Mouse (Mus musculus): ENCODE results near the gene Tbpl1. TPM values are rescaled to one million over a fixed set of nuclear protein-coding genes. Genes with fewer than 3 reads are reported as not detected.

Gene Tbpl1
- total RNA-seq, 1 experiment from 2014 or later = 30.8 TPM

DNA sequence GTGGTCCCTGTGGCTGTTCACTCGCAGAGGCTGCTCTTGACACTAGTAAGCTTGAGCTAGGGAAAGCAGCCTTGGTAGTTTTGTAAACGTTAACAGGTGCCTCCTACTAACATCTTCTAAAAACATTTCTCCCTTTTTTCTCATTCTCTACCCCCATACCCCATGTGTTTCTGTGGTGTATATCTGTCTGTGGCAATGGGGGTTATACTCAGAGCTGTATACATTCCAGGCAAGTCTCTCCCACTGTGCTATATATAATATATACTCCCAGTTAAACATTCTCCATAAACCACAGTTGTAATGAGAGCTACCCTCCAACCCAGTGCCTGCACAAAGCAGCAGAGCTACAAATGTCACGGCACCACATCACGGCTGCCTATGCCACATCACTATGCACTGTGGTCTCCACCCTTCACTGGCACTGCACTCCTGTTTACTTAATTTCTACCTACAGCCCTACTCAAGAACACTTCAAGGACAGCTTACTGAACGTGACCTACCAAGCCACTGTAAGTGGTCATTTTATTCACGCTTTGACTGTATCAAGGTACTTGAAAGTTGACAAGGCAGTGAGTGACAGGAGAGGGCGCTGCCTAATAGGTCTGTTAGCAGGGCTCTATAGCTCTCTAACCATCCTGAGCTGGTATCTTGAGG is 23.4 kb downstream of the Tbpl1 start:
- DNase-seq = no peak

DNA sequence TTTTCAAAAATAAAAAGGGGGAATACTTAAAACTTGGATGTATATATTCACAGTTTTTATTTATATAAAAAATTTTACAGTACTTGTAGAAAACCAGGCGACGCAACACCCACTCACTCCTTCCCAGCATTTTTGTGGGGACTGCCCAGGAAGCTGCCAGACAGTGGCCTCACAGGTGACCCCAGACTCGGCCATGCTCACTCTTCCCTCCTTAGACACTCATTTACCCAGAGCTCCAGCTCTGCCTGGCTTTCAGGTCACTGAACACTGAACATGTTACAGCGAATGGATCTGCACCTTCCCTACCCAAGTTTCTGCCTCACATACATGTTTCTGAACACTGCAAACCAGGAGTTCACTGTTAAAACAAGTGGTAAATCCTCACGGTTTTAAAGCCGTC is 27.9 kb downstream of the Tbpl1 start:
- DNase-seq = no peak

DNA sequence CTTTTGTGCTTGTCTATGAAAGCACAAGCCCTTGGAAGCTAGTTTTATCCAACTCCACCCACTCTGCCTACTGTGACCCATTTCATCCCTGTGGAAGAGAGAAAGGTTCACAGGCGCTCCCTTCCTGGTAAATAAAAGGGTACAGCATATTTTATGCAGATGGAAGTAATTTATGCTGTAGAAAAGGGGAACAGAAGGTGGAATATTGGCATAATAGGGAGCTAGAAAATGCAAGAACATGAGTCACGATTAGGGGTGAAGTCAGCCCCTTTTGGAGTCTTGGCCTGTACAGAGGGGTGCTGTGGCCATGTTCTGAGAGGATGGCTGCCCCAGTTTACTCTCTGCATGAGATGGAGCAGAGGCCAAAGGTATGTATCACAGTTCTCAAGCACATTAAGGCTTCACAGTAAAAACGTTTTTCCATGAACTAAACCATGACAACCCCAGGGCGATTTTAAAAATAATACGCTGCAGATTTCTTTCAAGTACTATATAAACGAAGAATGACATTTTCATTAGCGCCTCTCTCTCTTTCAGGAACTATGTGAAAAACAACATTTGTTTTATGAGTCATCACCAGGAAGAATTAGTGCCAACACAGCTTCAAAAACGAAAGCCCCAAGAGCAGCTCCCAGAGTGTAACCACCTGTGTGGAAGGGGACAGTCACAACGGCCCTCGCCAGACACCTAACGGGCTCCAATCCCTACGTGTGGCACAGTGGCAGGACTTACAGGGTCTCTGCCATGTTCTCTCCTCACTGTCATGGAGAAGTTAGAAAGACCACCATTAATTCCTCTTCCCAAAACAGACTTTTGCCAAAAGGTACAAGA is 30.0 kb downstream of the Tbpl1 start:
- DNase-seq = no peak

DNA sequence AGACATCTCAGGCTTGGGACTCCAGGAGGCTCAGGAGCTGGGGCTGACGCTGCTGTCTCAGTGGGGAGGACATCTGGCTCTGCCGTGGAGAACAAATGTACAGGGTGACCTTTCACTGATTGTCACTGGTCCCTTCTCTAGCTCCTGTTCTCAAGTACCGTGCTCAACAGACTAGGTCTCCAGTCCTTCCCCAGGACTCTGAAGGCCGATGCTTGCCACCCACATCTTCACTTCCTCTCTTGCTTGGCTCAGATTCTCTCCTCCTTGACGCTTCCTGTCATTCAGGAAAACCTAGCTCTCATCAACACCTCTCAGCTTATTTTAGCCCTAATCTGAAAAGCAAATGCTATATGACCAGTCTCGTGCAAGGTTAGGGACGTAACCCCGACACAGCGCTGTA is 31.0 kb downstream of the Tbpl1 start:
- DNase-seq = no peak

DNA sequence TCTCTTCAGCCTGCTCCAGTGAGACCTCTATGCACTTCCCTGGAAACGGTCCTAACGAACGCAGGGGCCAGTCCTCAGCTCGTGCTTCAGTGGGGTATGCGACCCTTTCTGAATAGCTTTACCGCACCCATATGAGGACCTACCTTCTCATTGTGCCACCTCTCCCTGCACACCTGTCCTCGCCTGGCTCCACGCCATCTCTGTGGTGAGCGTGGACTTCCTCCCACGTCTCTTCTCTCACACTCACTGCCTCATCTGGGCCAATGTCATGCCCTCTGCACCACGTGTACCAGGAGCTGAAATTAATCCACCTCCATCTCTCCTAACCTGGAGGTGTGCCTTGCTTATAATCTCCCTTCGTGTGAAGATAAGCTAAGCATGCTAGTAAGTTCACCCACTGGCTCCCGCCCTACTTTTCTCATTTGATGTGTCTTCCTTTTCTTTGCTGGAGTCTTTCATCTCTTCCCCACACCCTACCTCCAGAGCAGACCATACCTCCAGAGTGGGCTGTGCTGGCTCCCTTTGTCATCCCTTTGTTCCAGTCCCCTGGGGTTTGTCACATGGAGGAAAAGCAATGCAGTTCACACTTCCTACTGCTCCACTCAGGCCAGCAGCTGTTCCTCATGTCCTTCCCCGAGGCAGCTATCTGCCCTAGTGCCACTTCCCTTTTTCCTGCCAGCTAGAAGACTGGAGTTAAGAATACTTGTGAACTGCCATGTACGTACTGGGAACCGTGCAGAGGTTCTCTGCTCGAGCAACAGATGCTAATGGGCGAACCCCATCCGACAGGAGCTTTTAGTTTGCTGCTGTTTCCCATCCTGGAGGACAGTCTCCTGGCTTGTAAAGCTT is 32.0 kb downstream of the Tbpl1 start:
- DNase-seq = no peak

DNA sequence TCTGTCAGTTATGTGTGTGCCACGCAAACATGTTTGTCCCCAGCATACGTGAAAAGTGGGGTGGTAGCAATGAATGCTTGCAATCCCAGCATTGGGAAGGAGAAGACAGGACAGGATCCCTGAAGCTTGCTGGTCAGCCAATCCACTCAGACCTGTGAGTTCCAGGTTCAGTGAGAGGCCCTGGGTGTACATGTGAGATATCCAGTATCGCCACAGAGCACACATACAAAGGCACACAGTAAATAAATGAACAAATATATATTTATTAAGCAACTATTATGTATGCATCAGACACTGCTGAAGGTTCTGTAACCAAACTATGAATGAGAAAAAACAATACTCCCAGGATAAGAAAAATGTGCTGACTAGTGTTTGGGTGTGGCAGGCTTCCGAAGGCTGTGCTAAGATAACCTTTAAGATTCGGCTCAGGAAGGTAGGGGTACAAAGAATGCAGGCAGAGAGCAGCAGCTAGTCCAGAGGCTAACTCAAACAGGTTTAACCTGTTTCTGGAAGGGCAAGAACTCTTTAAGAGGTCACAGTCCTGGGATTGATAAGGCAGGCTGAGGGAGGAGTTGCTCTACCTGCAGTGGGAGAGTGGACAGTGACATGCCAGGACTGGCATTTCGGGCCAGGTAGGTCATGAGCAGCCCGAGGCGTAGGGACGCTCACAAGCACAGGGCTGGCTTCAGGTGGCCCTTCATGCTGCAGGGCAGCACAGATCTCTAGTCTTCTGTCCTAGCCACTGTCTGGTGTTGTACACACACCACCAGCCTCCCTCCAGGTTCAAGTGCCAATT is 33.4 kb downstream of the Tbpl1 start:
- DNase-seq = no peak

DNA sequence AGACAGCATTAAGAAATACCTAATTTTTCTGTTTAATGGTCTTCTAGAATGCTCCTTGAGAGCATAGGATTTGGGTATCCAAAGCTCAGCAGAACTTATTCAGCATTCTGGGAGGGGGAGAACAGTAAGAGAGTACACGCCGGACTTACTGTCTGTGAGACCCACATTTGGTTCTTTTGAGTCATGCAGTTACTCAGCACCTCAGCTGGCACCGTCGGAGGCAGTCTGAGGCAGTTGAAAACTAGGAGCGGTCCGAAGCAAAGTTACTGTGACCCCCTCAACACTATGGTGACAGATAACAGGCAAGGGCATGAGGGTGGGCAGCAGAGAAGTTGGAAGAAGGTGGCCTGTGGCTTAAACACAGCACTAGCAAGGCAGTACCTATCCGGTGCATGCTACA is 34.9 kb downstream of the Tbpl1 start:
- no peak for DNase-seq

DNA sequence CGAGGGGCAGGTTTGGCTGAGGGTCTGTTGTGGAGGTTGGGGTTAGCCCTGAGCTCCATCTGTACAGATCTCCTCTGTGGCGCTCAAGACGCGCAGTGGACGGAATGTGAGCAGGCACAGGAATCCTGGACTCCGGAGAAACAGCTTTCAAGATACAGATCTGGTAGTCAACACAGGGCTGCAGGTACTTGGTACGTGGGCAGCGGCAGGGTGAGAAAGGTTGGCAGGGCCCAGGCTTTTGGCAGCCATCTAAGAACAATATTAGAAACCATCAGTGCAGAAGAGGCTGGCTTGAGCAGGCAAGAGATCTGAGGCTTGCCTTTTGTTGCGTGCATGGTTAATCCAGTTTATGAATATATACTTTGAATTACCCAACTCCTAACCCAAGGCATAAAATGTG is 35.5 kb downstream of the Tbpl1 start:
- DNase-seq = no peak

DNA sequence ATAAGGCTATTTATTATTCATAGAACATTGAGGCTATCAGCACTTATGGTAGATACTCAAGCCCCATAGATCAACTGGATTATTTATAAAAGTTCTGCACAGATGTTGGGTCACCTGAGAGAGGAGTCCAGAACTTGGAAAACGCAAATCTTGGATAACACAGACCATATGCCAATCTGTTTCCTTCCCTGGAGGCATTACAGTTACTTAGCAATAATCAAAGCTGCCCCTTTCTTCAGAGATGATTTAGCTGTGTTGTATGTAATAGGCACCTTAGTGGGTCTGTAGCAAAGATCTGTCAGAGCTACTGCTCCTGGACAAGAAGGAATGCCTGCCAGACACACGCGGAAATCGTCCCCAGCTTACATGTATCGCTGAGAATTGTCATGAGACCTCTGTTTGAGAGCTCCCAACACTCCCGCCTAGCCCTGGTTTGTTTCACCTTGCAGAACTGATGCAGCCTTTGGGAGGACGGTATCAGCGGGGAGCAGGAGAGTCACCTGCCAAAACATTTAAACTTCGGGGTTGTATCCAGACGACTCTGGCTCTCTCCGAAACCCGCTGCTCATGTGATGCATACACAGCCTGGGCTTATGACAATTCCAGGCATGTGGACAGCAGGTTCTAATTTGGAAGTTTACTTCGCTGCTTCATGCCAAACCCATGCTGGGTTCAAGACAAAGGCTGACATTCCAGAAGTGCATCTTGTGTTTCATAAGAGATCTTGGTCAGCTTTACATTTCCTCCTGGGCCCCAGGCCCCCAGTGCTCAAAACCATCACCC is 55.7 kb downstream of the Tbpl1 start:
- DNase-seq = no peak

DNA sequence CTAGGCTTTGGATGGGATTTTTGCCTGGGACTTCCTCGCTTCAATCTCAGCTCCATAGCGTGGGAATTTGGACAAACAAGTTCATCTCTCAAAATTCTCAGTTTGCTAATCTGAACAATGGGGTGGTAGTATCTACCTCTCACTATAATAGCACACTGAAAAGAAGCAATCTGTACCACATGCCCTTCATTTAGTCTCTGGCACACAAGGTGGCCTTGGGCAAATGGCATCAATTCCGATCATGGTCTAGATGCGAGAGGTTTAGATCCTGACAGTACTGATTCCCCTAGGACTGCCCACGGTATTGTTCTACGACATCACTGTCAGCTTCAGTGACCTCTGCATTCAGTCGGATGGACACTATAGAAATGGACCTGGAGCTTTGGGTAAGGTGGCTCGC is 57.6 kb downstream of the Tbpl1 start:
- DNase-seq = no peak

DNA sequence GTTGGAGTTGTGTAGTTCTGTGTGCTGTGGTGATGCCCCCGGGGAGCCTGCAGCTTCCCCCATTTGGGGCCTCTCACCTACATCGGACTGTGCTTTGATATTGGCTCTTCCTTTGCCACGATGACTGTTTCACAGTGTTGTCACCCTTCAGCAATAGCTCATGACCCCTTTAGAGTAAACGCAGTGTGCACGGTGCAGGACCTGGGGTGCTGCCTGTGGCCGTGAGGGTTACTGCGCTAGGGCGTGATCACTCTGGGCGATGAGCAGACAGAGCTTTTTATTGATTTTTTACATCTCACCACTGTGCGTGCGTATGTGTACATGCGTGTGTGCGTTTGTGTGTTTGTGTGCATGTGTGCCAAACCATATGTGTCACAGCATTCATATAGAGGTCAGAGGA is 63.2 kb downstream of the Tbpl1 start:
- no peak for DNase-seq

DNA sequence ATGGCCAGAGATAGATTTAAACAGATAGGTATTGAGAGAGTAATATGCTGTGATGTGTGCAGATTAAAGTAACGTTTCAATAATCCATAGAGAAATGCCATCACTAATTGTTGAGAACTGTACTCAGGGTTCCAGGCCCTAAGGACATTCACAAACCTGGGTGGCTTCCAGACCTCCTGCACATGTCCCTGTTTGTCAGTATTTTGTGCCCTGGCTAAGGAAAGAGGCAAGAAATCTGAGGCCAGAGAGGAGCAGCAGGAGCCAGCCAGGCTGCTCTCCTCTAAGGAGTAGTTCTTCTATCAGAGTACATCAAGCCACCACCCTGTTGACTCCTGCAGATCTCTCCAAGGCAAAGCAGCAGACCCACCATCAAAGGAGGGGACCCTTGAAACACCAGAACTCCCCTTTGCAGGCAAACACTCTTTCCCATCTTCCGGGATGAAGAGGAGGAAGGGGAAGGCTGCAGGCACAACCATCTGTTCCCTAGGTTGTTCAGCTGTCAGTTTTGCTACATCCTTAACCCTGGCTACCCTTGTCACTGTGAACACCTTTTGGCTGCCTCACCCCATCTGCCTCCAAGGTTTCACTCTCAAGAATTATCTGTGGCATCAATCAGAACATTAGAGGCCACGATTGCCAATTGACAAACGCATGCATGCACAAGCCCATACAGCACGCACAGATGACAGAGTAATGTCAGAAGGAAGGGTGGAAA is 71.3 kb downstream of the Tbpl1 start:
- DNase-seq = no peak

DNA sequence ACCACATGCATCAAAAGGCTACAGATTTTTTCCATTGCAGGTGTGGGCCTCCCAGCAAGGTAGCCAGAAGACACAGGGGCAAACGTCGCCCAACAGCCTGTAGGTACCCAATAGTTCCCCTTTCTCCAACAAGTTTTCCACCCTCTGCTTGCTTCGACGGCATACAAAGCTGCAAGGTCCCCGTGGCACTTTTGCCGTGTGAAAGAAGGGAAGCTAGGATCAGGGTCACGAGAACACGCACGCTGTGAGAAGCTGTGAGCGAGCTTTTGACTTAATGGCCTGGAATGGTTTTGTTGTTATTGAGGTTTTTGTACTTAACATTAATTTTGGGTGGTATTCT is 72.4 kb downstream of the Tbpl1 start:
- no peak for DNase-seq

DNA sequence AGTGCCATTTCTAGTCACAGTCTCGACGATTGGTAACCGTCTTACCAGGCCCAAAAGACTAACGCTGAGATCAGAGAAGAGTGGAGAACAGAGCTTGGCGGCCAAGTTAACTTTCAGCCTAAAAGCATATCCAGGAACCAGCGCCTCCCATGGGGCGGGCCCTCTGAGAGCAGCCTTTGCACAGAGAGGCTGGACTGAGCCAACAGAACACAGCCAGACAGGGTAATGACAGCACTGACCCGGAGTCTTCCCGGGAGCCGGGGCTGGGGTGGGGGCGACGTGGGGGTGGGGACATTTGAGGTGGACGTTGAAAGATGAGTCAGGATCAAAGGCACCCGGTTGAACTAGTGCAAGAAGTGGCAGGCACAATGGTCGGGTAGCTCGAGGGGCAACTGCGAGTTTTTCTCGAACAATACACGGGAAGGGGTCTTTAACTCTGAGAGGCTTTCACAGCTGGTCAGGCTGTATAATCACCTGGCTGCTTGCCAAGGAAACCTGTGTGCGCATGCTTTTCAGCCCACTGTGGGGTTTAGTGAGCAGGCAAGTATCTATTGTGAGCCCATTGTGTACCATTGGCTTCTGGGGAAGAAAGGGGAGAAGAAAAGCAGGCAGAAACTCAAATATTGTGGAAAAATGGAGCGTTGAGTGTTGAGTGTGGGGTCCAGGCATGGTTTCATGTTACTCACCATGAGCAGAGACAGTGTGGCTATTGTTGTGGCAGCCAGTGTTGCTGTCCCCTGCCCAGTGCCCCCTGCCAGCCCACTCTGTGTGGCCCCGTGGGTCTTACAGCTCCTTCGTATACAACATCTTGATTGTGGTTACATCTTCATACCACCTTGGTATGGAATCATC is 73.0 kb downstream of the Tbpl1 start:
- DNase-seq = peak; percentile 9

Small RNA genes lying within 50 kb of the gene (microRNA-seq; reads per million reads assigned to microRNA genes)
- gene Mir7663 = 0 to 1.1 reads per million in 2 experiments

Other genes starting within 250 kb of the Tbpl1 start
- gene Slc2a12, start 86.9 kb downstream of the Tbpl1 start, total RNA-seq (2021) = 0.86 and 2.3 TPM in 2 replicates
- gene Tcf21, start 88.2 kb upstream of the Tbpl1 start, total RNA-seq (2021) = 10.2 and 11.7 TPM in 2 replicates

Data from adrenal gland, postnatal 25 days (tissue).